16 mouse cellular contexts compared by ENCODE assay signal in genomic region chr19:24528129-24528730, GRCm38 (mm10). TPM values are rescaled to one million over a fixed set of nuclear protein-coding genes. Genes with fewer than 3 reads are reported as not detected.
A peak's percentile ranks its signal among the peaks of the same experiment; 100 is the strongest.
DNase-seq lines count a peak whose midpoint lies in the region; ATAC-seq and TF ChIP-seq lines count a peak whose summit lies in the region.
"Had no signal": no experiment of that assay in that cellular context is flagged by ENCODE, and none has a peak within 500 bp of the region (broad histone marks: within the 10 kb centered on the region; RNA-seq: fewer than 3 reads in every experiment).

No protein-coding gene starts in this region.

- H3K4me2 ChIP-seq in heart, embryonic 12.5 days = no peak overlapping the region
- H3K4me2 ChIP-seq in intestine, embryonic 15.5 days (replicated peaks) = 0 out of 2 replicates have a peak overlapping the region, but pooled peaks have one; percentile 4
- H3K4me2 ChIP-seq in liver, postnatal 0 days (ENCODE audit: low read depth, low read length) = peak overlapping the region; percentile 50
- H3K4me2 ChIP-seq: midbrain, embryonic 12.5 days had no signal

- H3K4me3 ChIP-seq in heart, embryonic 12.5 days = no peak overlapping the region
- H3K4me3 ChIP-seq in G1E (ENCODE audit: low read depth, low read length) = peak overlapping the region; percentile 42; the same call in 1 of the 2 replicates
- no peak overlapping the region for H3K4me3 ChIP-seq in intestine, embryonic 15.5 days (replicated peaks)
- no peak overlapping the region for H3K4me3 ChIP-seq in liver, postnatal 0 days (ENCODE audit: low read depth, low read length)
- H3K4me3 ChIP-seq in layer of hippocampus, adult 2 months = no peak overlapping the region
- H3K4me3 ChIP-seq: midbrain, embryonic 12.5 days had no signal

- H3K9ac ChIP-seq in heart, embryonic 12.5 days = no peak overlapping the region
- H3K9ac ChIP-seq in intestine, embryonic 15.5 days = no peak overlapping the region
- peak overlapping the region; percentile 38 for H3K9ac ChIP-seq in liver, postnatal 0 days (replicated peaks)
- H3K9ac ChIP-seq: forebrain, postnatal 0 days; midbrain, embryonic 12.5 days had no signal

- TF ChIP-seq CTCF in G1E (IDR thresholded peaks at IDR 0.05; ENCODE audit: low read depth, low read length) = no peak
- no peak for TF ChIP-seq CTCF in liver, postnatal 0 days (IDR thresholded peaks at IDR 0.05; ENCODE audit: low read depth)
- TF ChIP-seq CTCF in layer of hippocampus, adult 2 months (conservative IDR thresholded peaks at IDR 0.05) = no peak

- TF ChIP-seq EP300 in liver, postnatal 0 days (IDR thresholded peaks at IDR 0.05; ENCODE audit: low read depth) = peak; percentile 31; the same call in 1 of the 2 replicates

- WGBS in heart, embryonic 12.5 days = 69% methylated on average over 4 of the region's 4 CpGs
- WGBS in intestine, embryonic 15.5 days = 51% methylated on average over 4 of the region's 4 CpGs
- WGBS in liver, postnatal 0 days (ENCODE audit: insufficient replicate concordance) = 40% methylated on average over 4 of the region's 4 CpGs

- no peaks in the 10 kb centered on the region for H3K27me3 ChIP-seq in heart, embryonic 12.5 days (replicated peaks)
- no peaks in the 10 kb centered on the region for H3K27me3 ChIP-seq in G1E (ENCODE audit: insufficient read depth, low read length)
- no peaks in the 10 kb centered on the region for H3K27me3 ChIP-seq in intestine, embryonic 15.5 days (replicated peaks)
- H3K27me3 ChIP-seq in liver, postnatal 0 days (ENCODE audit: insufficient read depth, low read length) = no peaks in the 10 kb centered on the region
- H3K27me3 ChIP-seq: midbrain, embryonic 12.5 days had no signal

- no peak for DNase-seq in heart, adult 9 months (ENCODE audit: low spot score in 2 of 2)
- no peak for DNase-seq in G1E (ENCODE audit: low spot score)
- DNase-seq in liver, postnatal 0 days = no peak
- no peak for DNase-seq in gastrocnemius, adult 8-10 months (ENCODE audit: low spot score in 2 of 2)
- no peak for DNase-seq in layer of hippocampus, adult 2 months (ENCODE audit: low spot score in 2 of 2)
- DNase-seq in lung, postnatal 10 days = no peak
- DNase-seq: cerebellum, adult 2 months; forebrain, postnatal 0 days; gastrocnemius, postnatal 36 days; kidney, postnatal 25 days; lung, adult 18-20 months; thymus, adult 2 months had no signal

- peaks cover 34% of the 10 kb centered on the region for H3K4me1 ChIP-seq in heart, embryonic 12.5 days (replicated peaks)
- H3K4me1 ChIP-seq in G1E (ENCODE audit: insufficient read depth, low read depth, low read length) = peaks cover 76% of the 10 kb centered on the region
- peaks cover 12% of the 10 kb centered on the region; the same call in 1 of the 2 replicates for H3K4me1 ChIP-seq in intestine, embryonic 15.5 days (replicated peaks)
- H3K4me1 ChIP-seq in liver, postnatal 0 days (ENCODE audit: insufficient read depth) = peaks cover 31% of the 10 kb centered on the region
- H3K4me1 ChIP-seq: midbrain, embryonic 12.5 days had no signal

- ATAC-seq in heart, embryonic 12.5 days (ENCODE audit: insufficient number of reproducible peaks, low FRiP score) = no peak
- ATAC-seq in G1E (ENCODE audit: extremely low read depth, insufficient number of reproducible peaks, low FRiP score, poor library complexity, severe bottlenecking) = peak; percentile 31; the same call in 1 of the 2 replicates
- ATAC-seq in intestine, embryonic 15.5 days = peak; percentile 67
- ATAC-seq in liver, postnatal 0 days = peak; percentile 26
- ATAC-seq: forebrain, postnatal 0 days; hindbrain, embryonic 16.5 days had no signal

- H3K9me3 ChIP-seq in heart, embryonic 12.5 days (replicated peaks) = no peaks in the 10 kb centered on the region
- H3K9me3 ChIP-seq in G1E (replicated peaks) = no peaks in the 10 kb centered on the region
- H3K9me3 ChIP-seq in intestine, embryonic 15.5 days = no peaks in the 10 kb centered on the region
- H3K9me3 ChIP-seq in liver, postnatal 0 days (ENCODE audit: low read length) = no peaks in the 10 kb centered on the region
- H3K9me3 ChIP-seq: midbrain, embryonic 12.5 days had no signal

- H3K27ac ChIP-seq in heart, embryonic 12.5 days (ENCODE audit: poor library complexity, severe bottlenecking) = peak overlapping the region; percentile 96
- peak overlapping the region; percentile 74 for H3K27ac ChIP-seq in intestine, embryonic 15.5 days
- peak overlapping the region; percentile 75 for H3K27ac ChIP-seq in liver, postnatal 0 days (ENCODE audit: low read depth)
- H3K27ac ChIP-seq in layer of hippocampus, adult 2 months = no peak overlapping the region
- H3K27ac ChIP-seq: midbrain, embryonic 12.5 days had no signal

- H3K36me3 ChIP-seq in heart, embryonic 12.5 days = no peaks in the 10 kb centered on the region
- peaks cover 36% of the 10 kb centered on the region for H3K36me3 ChIP-seq in G1E (replicated peaks)
- H3K36me3 ChIP-seq in intestine, embryonic 15.5 days = no peaks in the 10 kb centered on the region
- H3K36me3 ChIP-seq in liver, postnatal 0 days (replicated peaks; ENCODE audit: insufficient read depth, low read length) = no peaks in the 10 kb centered on the region; the same call in 1 of the 2 replicates
- H3K36me3 ChIP-seq: midbrain, embryonic 12.5 days had no signal

RNA-seq across cellular contexts. Expression of gene Pip5k1b, which starts 27.4 kb away (rescaled TPM):
- polyA plus RNA-seq in heart, embryonic 12.5 days (2016; fragmentation: Nextera tagmentation; extraction: Ambion mirVana) = 8.6 and 9.4 TPM in 2 replicates
- total RNA-seq in G1E (2014; fragmentation: Nextera tagmentation) (66.4 and 69.3 TPM in 2 replicates), G1E (2017) (20.4 and 23.6 TPM in 2 replicates)
- 11.1 and 12.7 TPM in 2 replicates for polyA plus RNA-seq in G1E (2012)
- 17.2 and 18.2 TPM in 2 replicates for polyA plus RNA-seq in intestine, embryonic 15.5 days (2015; fragmentation: Nextera tagmentation; extraction: Ambion mirVana)
- polyA plus RNA-seq in liver, postnatal 0 days (2015; fragmentation: Nextera tagmentation; extraction: Ambion mirVana) = 3.0 and 4.4 TPM in 2 replicates
- under 1 TPM; 0.20 to 0.54 (median 0.28) TPM for total RNA-seq in gastrocnemius, adult 8-10 months (2022)
- 10 to 100 TPM; 68.4 to 72.1 TPM for total RNA-seq in layer of hippocampus, adult 2 months (2021)

RNA-seq across cellular contexts. Expression of gene Fam122a, which starts 51.1 kb away (rescaled TPM):
- polyA plus RNA-seq in heart, embryonic 12.5 days (2016; fragmentation: Nextera tagmentation; extraction: Ambion mirVana) = 53.4 and 56.1 TPM in 2 replicates
- total RNA-seq in G1E (2014; fragmentation: Nextera tagmentation) = 44.8 and 68.7 TPM in 2 replicates
- 5.0 and 5.2 TPM in 2 replicates for total RNA-seq in G1E (2017)
- polyA plus RNA-seq in G1E (2012) = 14.2 and 18.9 TPM in 2 replicates
- 44.5 and 50.0 TPM in 2 replicates for polyA plus RNA-seq in intestine, embryonic 15.5 days (2015; fragmentation: Nextera tagmentation; extraction: Ambion mirVana)
- 28.6 and 30.6 TPM in 2 replicates for polyA plus RNA-seq in liver, postnatal 0 days (2015; fragmentation: Nextera tagmentation; extraction: Ambion mirVana)
- total RNA-seq in gastrocnemius, adult 8-10 months (2022) = 10 to 100 TPM; 22.1 to 33.4 (median 28.1) TPM
- total RNA-seq in layer of hippocampus, adult 2 months (2021) = 10 to 100 TPM; 33.9 to 34.6 TPM
